Mouse (Mus musculus) neural tube, embryonic 14.5 days (tissue): ENCODE measurements around the gene Spag6. TPM values are rescaled to one million over a fixed set of nuclear protein-coding genes. Genes with fewer than 3 reads are reported as not detected.

Experiments used
- ATAC-seq: fragments of 200-750 bp; cut with Nextera tagmentation; 2 replicates; pipeline ENCODE4 v1.8.0; 2017; ENCODE audit warnings: low read depth, mild to moderate bottlenecking, moderate TSS enrichment, moderate library complexity
- H3K27ac ChIP-seq: fragments of 300-500 bp; sonication (generic); 2 replicates; pipeline ENCODE4 v1.5.1; 2014; ENCODE audit warnings: low read depth, mild to moderate bottlenecking, control low read depth, low read length, moderate library complexity, mixed read lengths
- H3K27me3 ChIP-seq: fragments of 300-500 bp; sonication (generic); 2 replicates; pipeline ENCODE4 v1.6.1; 2014; ENCODE audit warnings: low read length; ENCODE audit not compliant: control insufficient read depth, insufficient read depth
- H3K36me3 ChIP-seq: fragments of 300-500 bp; sonication (generic); 2 replicates; pipeline ENCODE4 v1.6.1; 2014; ENCODE audit warnings: low read length, mixed read lengths; ENCODE audit not compliant: control insufficient read depth, insufficient read depth
- H3K4me1 ChIP-seq: fragments of 300-500 bp; sonication (generic); 2 replicates; pipeline ENCODE4 v1.6.1; 2014; ENCODE audit warnings: low read length; ENCODE audit not compliant: control insufficient read depth, insufficient read depth
- H3K4me2 ChIP-seq: fragments of 300-500 bp; sonication (generic); 2 replicates; pipeline ENCODE4 v1.6.1; 2014; ENCODE audit warnings: mild to moderate bottlenecking, low read depth, low read length, control low read depth
- H3K4me3 ChIP-seq: fragments of 300-500 bp; sonication (generic); 2 replicates; pipeline ENCODE4 v1.5.1; 2014; ENCODE audit warnings: low read depth, low read length, control low read depth, mixed read lengths
- H3K9ac ChIP-seq: fragments of 300-500 bp; sonication (generic); replicated peaks from 2 replicates; pipeline ENCODE4 v1.6.1; 2014; ENCODE audit warnings: low read depth, mild to moderate bottlenecking, control low read depth, low read length, mixed read lengths
- H3K9me3 ChIP-seq: fragments of 300-500 bp; sonication (generic); 2 replicates; pipeline ENCODE4 v1.6.1; 2016; ENCODE audit warnings: low read length; ENCODE audit not compliant: control insufficient read depth
- WGBS: fragments of 180-500 bp; shearing (Covaris S2); extraction: QIAGEN DNeasy Blood & Tissue Kit; methylation state at CpG from one replicate; pipeline ENCODE4 v1.1.7; 2014; 5-methylcytosine and 5-hydroxymethylcytosine counted together
- polyA plus RNA-seq: library from polyadenylated mRNA; unstranded; fragments of >200 nt; fragmentation: Nextera tagmentation; extraction: Ambion mirVana; gene quantifications from 2 replicates; pipeline ENCODE4 v1.2.1, GENCODE M21; 2014

Spag6 gene
- polyA plus RNA-seq, 1 experiment from 2014 or later: not detected

- no peak overlapping the region for H3K4me2 ChIP-seq
- H3K27ac ChIP-seq: no peak overlapping the region
- 48% methylated on average over 5 of the region's 5 CpGs for WGBS
- no peaks in the 10 kb centered on the region for H3K4me1 ChIP-seq
- no peaks in the 10 kb centered on the region for H3K27me3 ChIP-seq
- no peaks in the 10 kb centered on the region for H3K9me3 ChIP-seq
- no peak overlapping the region for H3K4me3 ChIP-seq
- no peak for ATAC-seq
- H3K36me3 ChIP-seq: no peaks in the 10 kb centered on the region
- H3K9ac ChIP-seq: no peak overlapping the region
These were observed 40.7 kb downstream of the Spag6 start for GRCm38 (mm10) chr2:18734394-18735127.

DNA sequence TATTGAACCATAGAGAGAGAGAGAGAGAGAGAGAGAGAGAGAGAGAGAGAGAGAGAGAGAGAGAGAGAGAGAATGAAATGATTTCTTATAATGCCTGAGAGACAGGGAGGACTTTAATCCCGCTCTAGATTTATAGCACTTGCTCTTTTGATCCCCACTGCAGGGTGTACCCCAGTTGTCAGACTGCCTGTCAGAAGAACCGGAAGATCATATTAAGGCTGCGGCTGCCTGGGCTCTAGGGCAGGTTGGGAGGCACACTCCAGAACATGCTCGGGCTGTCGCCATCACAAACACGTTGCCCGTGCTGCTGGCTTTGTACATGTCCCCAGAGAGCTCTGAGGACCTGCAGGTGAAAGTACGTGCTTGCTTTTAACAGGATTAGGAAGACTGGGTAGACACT is 43.2 kb downstream of the Spag6 start:
- WGBS: 37% methylated on average over 8 of the region's 8 CpGs
- no peak for ATAC-seq

DNA sequence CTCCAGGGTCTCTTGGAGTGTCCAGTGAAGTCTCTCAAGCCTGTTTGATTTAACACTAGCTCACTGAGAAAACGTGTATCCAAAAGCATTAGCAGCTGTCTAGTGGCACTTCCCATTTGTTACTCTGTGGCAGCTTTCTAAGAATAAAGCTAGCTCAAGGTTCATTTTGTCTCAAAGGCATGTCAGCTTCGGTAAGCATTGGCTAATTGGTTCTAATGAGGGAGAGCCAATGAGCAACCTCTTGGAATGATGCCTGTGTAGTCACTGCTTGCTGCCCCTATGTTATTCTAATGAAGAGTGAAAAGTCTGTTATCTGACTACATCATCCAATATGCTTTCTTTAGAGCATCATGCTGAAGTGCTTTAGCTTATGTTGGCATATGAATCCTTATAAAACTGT is 45.4 kb downstream of the Spag6 start:
- 36% methylated on average over 2 of the region's 2 CpGs for WGBS
- H3K4me3 ChIP-seq: no peak overlapping the region
- H3K4me2 ChIP-seq: no peak overlapping the region
- no peak overlapping the region for H3K27ac ChIP-seq
- H3K9ac ChIP-seq: no peak overlapping the region
- H3K36me3 ChIP-seq: no peaks in the 10 kb centered on the region
- ATAC-seq: no peak
- no peaks in the 10 kb centered on the region for H3K9me3 ChIP-seq
- H3K27me3 ChIP-seq: no peaks in the 10 kb centered on the region
- no peaks in the 10 kb centered on the region for H3K4me1 ChIP-seq

More for the DNA sequence above, 43.2 kb downstream of the Spag6 start:
- no peak overlapping the region for H3K27ac ChIP-seq
- no peak overlapping the region for H3K4me3 ChIP-seq
- H3K4me1 ChIP-seq: no peaks in the 10 kb centered on the region
- H3K4me2 ChIP-seq: no peak overlapping the region
- H3K9me3 ChIP-seq: no peaks in the 10 kb centered on the region
- no peak overlapping the region for H3K9ac ChIP-seq
- no peaks in the 10 kb centered on the region for H3K27me3 ChIP-seq
- no peaks in the 10 kb centered on the region for H3K36me3 ChIP-seq

GRCm38 (mm10) chr2:18756144-18756543 is 62.3 kb downstream of the Spag6 start:
- Histone ChIP-seq H3K4me1 (no peaks in the 10 kb centered on the region), H3K9ac (no peak overlapping the region), H3K9me3 (no peaks in the 10 kb centered on the region), H3K4me3 (no peak overlapping the region), H3K27ac (no peak overlapping the region), H3K4me2 (no peak overlapping the region), H3K27me3 (no peaks in the 10 kb centered on the region), H3K36me3 (no peaks in the 10 kb centered on the region)
- ATAC-seq: no peak
- WGBS: 59% methylated on average over 2 of the region's 2 CpGs

- Histone ChIP-seq H3K4me2 (no peak overlapping the region), H3K4me3 (no peak overlapping the region), H3K27ac (no peak overlapping the region), H3K9me3 (no peaks in the 10 kb centered on the region), H3K36me3 (no peaks in the 10 kb centered on the region), H3K27me3 (no peaks in the 10 kb centered on the region), H3K4me1 (no peaks in the 10 kb centered on the region), H3K9ac (no peak overlapping the region)
- no peak for ATAC-seq
- WGBS: 82% methylated on average over 2 of the region's 2 CpGs
These were observed 71.0 kb downstream of the Spag6 start for GRCm38 (mm10) chr2:18764846-18765245.

DNA sequence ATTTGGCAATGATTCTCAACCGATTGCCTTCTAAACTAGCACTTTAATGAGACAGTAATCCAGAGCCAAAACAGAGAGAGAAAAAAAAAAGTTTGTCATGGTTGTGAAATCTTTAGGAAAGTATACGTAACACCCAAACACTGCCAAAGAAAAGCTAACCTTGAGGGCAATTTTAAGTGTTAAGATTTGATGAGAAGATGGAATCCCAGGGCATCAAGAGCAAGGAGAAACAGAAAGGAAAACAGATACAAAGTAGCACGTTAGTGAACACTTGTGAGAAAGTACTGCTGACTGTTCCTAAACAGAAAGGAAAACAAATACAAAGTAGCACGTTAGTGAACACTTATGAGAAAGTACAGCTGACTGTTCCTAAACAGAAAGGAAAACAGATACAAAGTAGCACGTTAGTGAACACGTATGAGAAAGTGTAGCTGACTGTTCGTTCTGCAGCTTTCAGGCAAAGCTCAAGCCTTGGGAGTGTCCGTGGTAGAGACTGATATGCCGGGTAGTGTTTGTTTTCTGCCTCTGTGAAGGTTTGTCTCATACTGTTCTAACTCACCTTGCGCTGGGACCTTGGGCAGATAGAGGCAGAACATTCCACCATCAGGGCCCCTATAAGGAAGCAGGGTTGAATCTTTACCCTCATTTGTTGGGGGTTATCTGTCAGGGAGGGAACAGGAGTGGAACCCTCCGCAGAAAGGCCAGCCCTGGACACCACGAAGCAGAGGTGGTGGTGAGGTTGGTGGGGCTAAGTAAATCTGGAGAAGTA is 71.8 kb downstream of the Spag6 start:
- 61% methylated on average over 12 of the region's 12 CpGs for WGBS
- ATAC-seq: no peak
- Histone ChIP-seq H3K4me2 (no peak overlapping the region; the same call in 1 of the 2 replicates), H3K4me1 (no peaks in the 10 kb centered on the region), H3K9me3 (no peaks in the 10 kb centered on the region), H3K36me3 (no peaks in the 10 kb centered on the region), H3K9ac (no peak overlapping the region), H3K4me3 (no peak overlapping the region), H3K27me3 (no peaks in the 10 kb centered on the region), H3K27ac (no peak overlapping the region)

DNA sequence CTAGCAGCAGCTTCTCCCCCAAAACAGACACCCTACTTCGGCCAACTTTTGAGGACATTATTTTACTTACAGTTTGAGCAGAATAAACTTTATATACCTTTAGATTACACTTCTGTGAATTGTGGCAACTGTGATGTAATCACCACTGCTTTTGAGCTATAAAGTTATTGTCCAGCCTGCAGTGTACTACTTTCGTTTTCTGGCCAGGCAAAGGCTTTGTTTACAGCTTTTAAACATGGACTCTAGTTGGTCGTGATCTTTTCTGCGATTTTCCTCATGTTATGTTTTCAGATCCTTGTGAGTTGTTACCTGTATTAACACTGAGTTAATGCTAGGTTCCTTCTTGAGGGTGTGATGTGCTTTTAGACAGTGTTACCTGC is 72.6 kb downstream of the Spag6 start:
- WGBS: 42% methylated on average over 4 of the region's 4 CpGs
- Histone ChIP-seq H3K9me3 (no peaks in the 10 kb centered on the region), H3K27me3 (no peaks in the 10 kb centered on the region), H3K27ac (peak overlapping the region; percentile 95), H3K9ac (peak overlapping the region; percentile 97), H3K4me1 (no peaks in the 10 kb centered on the region), H3K4me3 (peak overlapping the region; percentile 76), H3K36me3 (no peaks in the 10 kb centered on the region), H3K4me2 (peak overlapping the region; percentile 56)
- ATAC-seq: peak; percentile 16; the same call in 1 of the 2 replicates

- peak; percentile 90 for ATAC-seq
- H3K27ac ChIP-seq: peak overlapping the region; percentile 95
- H3K27me3 ChIP-seq: no peaks in the 10 kb centered on the region
- H3K36me3 ChIP-seq: no peaks in the 10 kb centered on the region
- peak overlapping the region; percentile 76 for H3K4me3 ChIP-seq
- no peaks in the 10 kb centered on the region for H3K9me3 ChIP-seq
- under 1% methylated on average over 51 of the region's 56 CpGs for WGBS
- peak overlapping the region; percentile 56 for H3K4me2 ChIP-seq
- no peaks in the 10 kb centered on the region for H3K4me1 ChIP-seq
- peak overlapping the region; percentile 97 for H3K9ac ChIP-seq
These were observed 73.1 kb downstream of the Spag6 start for GRCm38 (mm10) chr2:18766821-18767541.

- Histone ChIP-seq H3K27me3 (no peaks in the 10 kb centered on the region), H3K4me2 (no peak overlapping the region), H3K4me3 (no peak overlapping the region), H3K9ac (no peak overlapping the region), H3K4me1 (no peaks in the 10 kb centered on the region), H3K36me3 (no peaks in the 10 kb centered on the region), H3K27ac (no peak overlapping the region), H3K9me3 (no peaks in the 10 kb centered on the region)
- ATAC-seq: no peak
- 94% methylated on average over 2 of the region's 2 CpGs for WGBS
These were observed 74.6 kb downstream of the Spag6 start for GRCm38 (mm10) chr2:18768414-18768813.
